Mouse (Mus musculus): ENCODE data around the gene Sun3. TPM values are rescaled to one million over a fixed set of nuclear protein-coding genes. Genes with fewer than 3 reads are reported as not detected.

Gene Sun3
- total RNA-seq, 2 experiments from 2014 or later, result 0.41 to 0.98 TPM

- TF ChIP-seq CTCF (conservative IDR thresholded peaks at IDR 0.05), result no peak
- Histone ChIP-seq H3K27ac (no peak overlapping the region), H3K4me3 (no peak overlapping the region)
- no peak for DNase-seq (ENCODE audit: low spot score in 2 of 2)
Measured at GRCm38 (mm10) chr11:8970509-8970908, 78.3 kb downstream of the Sun3 start.

DNA sequence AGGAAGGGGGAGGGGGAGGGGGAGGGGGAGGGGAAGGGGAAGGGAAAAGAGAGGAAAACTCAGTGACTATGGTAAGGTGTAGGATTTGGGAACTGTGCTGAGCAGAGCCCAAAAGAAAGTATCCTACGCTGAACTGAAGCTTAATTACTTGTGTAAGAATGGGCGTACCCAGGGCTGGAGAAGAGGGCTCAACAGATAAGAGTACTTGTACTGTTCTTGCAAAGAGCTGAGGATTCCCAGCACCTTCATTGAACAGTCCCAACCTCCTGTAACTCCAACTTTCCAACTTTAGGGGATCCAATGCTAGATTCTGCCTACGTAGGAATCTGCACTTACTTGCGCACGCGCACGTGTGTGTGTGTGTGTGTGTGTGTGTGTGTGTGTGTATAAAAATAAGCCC is 80.7 kb downstream of the Sun3 start:
- H3K4me3 ChIP-seq, result no peak overlapping the region
- TF ChIP-seq CTCF (conservative IDR thresholded peaks at IDR 0.05), result no peak
- H3K27ac ChIP-seq, result no peak overlapping the region
- DNase-seq (ENCODE audit: low spot score in 2 of 2), result no peak

Other genes with a start within 250 kb of the Sun3 start
- gene Pkd1l1, start 75.7 kb downstream of the Sun3 start, total RNA-seq (2021), result under 1 TPM in 1 of 2 experiments, not detected in 1; 0.05 TPM
- 10 to 100 TPM; 14.1 to 15.3 TPM for gene Hus1, start 37.8 kb downstream of the Sun3 start, total RNA-seq (2021)
- gene Gm11992, start 397 bp downstream of the Sun3 start, total RNA-seq (2021), result 1 to 10 TPM; 1.3 to 1.6 TPM
- gene Upp1, start 69.1 kb upstream of the Sun3 start, total RNA-seq (2021), result 1 to 10 TPM; 4.7 to 5.4 TPM
- gene Abca13, start 143.0 kb upstream of the Sun3 start, total RNA-seq (2021), result under 1 TPM; 0.02 to 0.03 TPM